Mouse (Mus musculus) kidney, adult 2 months (tissue): ENCODE measurements at regions not wholly inside any gene's neighbourhood (a gene's known extent, or its start where the extent isn't known, plus 50 kb on each side); places are given as distances from the start of the nearest gene placed in this dataset.

Source experiments
- CTCF ChIP-seq: fragments of 200-500 bp; conservative IDR thresholded peaks from 2 replicates; pipeline ENCODE4 v1.5.1; 2011; ENCODE audit warnings: low read depth, mild to moderate bottlenecking, control low read depth, low read length, moderate library complexity, mixed read lengths; ENCODE audit not compliant: insufficient read depth, insufficient read length
- POLR2A ChIP-seq: fragments of 200-500 bp; IDR thresholded peaks from one replicate; pipeline ENCODE4 v1.6.1; 2011; ENCODE audit warnings: low read depth, low read length, control low read depth

- TF ChIP-seq CTCF (no peak), POLR2A (no peak)
Observed at GRCm38 (mm10) chr14:100348336-100349164, 64.1 kb upstream of the Klf12 start.
